Mouse (Mus musculus) layer of hippocampus, adult 9-11 months (tissue): Measurements from ENCODE around the gene Gas2l2.

ENCODE experiments used
- DNase-seq: peaks from one replicate; pipeline ENCODE4 v3.0.0; 2022

The Gas2l2 gene

DNA sequence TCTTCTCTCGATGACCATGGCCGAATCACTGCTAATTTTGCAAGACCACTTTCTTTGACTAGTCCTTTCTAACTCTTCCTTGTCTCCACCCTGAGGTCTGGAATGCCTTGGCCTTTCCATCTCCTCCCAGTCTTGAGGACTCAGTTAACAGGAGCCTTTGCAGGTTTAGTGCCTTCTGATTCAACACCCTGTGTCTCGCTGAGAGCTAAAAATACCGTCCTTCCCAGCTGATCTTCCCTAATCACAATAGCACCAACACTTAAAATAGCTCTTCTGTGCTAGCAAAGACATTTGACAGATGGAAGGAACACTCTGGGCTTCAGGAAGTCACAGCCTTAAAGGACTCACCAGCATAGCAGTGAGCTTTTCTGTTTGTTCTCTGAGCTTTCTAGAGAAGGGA is 36.2 kb downstream of the Gas2l2 start:
- peak; percentile 65 for DNase-seq

- DNase-seq = no peak
These were observed 45.7 kb downstream of the Gas2l2 start for GRCm38 (mm10) chr11:83383532-83383887.

GRCm38 (mm10) chr11:83382876-83383531 is 46.3 kb downstream of the Gas2l2 start:
- no peak for DNase-seq

GRCm38 (mm10) chr11:83379745-83380341 is 49.4 kb downstream of the Gas2l2 start:
- DNase-seq = no peak
